Mouse (Mus musculus) embryonic stem cell, embryonic (primary cell): ENCODE measurements around the gene Eif3i.

Experiments used
- CTCF ChIA-PET, 4 experiments: fragments of 300-600 bp in 2 of 4; fragments of 350-600 bp in 2 of 4; sonication (Branson Sonifier 250); formaldehyde crosslinking; loops; one replicate each; lab custom pipeline; 2022; ENCODE audit warnings: inconsistent platforms in 2 of 4; lab: Charles Lee
- POLR2A ChIA-PET, 4 experiments: fragments of 300-600 bp in 2 of 4; fragments of 350-600 bp in 2 of 4; sonication (Branson Sonifier 250); formaldehyde crosslinking; loops; one replicate each; lab custom pipeline; 2022; ENCODE audit warnings: antibody characterized with exemption in 4 of 4, inconsistent platforms in 1 of 4; lab: Charles Lee

Gene Eif3i

GRCm38 (mm10) chr4:129623681-129624091, 23.2 kb upstream of the Eif3i start, which contains the start of gene Ccdc28b:
Gene Ccdc28b (minus strand): TSS chr4:129623947.
- CTCF ChIA-PET, result interaction anchor here in 3 of 4 experiments (0.6 to 4.3 kb wide), 8 partner anchors 10 to 162 kb away, joined by 3 to 17 read pairs (median 4); partner anchors contain the start of gene Bsdc1 (in 1 of the 3)
- POLR2A ChIA-PET, result interaction anchor here (0.6 to 17.7 kb wide), 26 partner anchors 9 to 479 kb away, joined by 3 to 255 read pairs (median 4); partner anchors contain the start of genes Txlna (in 3 of the 4), Dcdc2b (in 2 of the 4), Kpna6 (in 1 of the 4) and Pef1 (in 1 of the 4)

DNA sequence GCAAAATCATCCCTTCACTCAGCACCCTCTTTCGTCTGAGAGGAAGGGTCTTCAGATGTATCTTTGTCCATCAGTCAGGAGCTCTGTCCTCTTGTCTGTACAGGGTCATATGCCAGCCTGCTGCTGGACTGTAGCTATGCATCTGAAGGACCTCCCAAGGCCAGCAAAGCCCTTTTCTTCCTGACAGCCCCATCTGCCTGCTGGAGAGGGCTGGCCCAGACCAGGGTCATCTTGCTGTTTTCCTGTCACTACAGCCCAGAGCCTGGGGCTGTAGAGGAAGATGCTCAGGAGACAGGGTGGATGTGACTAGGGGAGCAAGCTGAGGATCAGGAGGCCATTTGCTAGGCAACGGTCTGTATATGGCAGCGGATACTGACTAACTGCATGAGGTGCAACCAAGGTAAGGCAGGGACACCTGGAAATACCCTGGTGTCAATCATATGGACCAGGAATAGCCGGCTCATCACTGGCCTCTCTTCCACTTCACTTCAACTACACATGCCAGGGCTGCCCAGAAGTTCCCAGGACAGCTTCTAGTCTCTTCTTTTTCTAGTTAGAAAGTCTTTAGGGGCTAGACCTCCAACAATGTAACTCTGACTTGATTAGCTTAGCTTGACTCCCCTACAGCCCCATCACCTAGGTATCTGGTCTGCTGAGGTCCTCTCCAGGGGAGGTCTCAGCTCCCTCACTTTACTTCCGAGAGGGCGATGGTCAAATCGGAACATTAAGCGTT, 22.5 kb upstream of the Eif3i start:
- ChIA-PET CTCF (interaction anchor here in 3 of 4 experiments (0.6 to 4.3 kb wide), 7 partner anchors 11 to 83 kb away, joined by 3 to 17 read pairs (median 7); no protein-coding TSS in a partner anchor), POLR2A (interaction anchor here (0.5 to 17.7 kb wide), 19 partner anchors 9 to 278 kb away, joined by 3 to 255 read pairs (median 5); partner anchors contain the start of genes Dcdc2b (in 2 of the 4), Txlna (in 2 of the 4), Kpna6 (in 1 of the 4) and Tmem39b (in 1 of the 4))

GRCm38 (mm10) chr4:129622120-129622802, 21.8 kb upstream of the Eif3i start:
- ChIA-PET CTCF (interaction anchor here in 2 of 4 experiments (1.2 to 1.7 kb wide), 2 partner anchors 12 to 82 kb away, joined by 3 read pairs; no protein-coding TSS in a partner anchor), POLR2A (interaction anchor here in 2 of 4 experiments (0.5 to 17.7 kb wide), 8 partner anchors 9 to 277 kb away, joined by 3 to 255 read pairs (median 20); partner anchors contain the start of genes Txlna (in 2 of the 2), Dcdc2b (in 1 of the 2) and Kpna6 (in 1 of the 2))

GRCm38 (mm10) chr4:129621283-129621841, 20.9 kb upstream of the Eif3i start:
- CTCF ChIA-PET, result interaction anchor here in 1 of 4 experiments (1.8 kb wide), 1 partner anchor 13 kb away, joined by 6 read pairs; no protein-coding TSS in a partner anchor
- POLR2A ChIA-PET, result interaction anchor here in 1 of 4 experiments (17.7 kb wide), 1 partner anchor 18 kb away, joined by 255 read pairs; the partner anchor contains the start of gene Txlna

DNA sequence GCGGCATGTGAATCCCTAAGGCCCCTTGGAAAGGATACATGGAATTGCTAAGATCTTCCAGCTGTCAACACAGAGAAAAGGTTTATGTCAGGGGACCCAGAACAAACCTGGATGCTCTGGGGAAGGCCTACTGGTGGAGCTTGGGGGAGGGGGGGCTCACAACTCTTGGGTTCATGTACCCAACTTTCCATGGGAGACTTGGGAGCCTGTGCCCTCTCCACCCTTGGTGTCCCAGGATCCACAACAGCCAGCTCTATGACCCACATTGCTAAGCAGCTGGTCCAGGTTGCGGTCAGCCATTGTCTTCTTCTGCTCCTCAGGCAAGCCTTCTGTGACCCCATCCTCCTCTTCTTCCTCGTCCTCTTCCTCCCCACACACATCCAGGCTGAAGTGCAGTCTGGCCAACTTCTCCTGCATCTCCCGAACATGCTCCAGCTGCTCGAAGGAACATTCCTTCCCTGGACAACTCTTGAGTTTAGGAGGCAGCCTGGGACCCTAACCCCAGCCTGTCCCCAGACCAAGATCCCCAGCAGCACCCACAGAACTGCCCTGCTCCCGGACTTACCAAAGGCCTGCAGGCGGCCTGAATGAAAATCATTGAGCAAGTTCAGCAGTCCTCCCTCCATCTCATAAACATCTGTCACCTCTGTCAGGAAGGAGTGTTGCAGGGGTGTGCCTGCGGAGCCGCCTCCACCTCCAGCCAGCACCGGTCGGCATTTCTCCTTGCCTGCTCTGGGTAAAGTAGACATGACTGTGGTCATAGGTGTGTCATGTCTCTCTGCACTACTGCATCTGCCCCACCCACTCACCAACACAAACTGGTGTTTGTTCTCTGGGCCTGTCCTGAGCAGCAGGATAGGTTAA, 20.2 kb upstream of the Eif3i start:
- ChIA-PET CTCF (interaction anchor here in 1 of 4 experiments (1.8 kb wide), 1 partner anchor 12 kb away, joined by 6 read pairs; no protein-coding TSS in a partner anchor), POLR2A (interaction anchor here in 3 of 4 experiments (0.6 to 17.7 kb wide), 9 partner anchors 10 to 107 kb away, joined by 3 to 255 read pairs (median 3); partner anchors contain the start of genes Txlna (in 2 of the 3), Eif3i (in 1 of the 3), Marcksl1 (in 1 of the 3) and Tmem234 (in 1 of the 3))

- POLR2A ChIA-PET, result interaction anchor here (0.5 to 17.7 kb wide), 14 partner anchors 9 to 155 kb away, joined by 3 to 255 read pairs (median 4); partner anchors contain the start of genes Txlna (in 3 of the 4) and Marcksl1 (in 1 of the 4)
- CTCF ChIA-PET, result interaction anchor here (0.5 to 3.1 kb wide), 7 partner anchors 9 to 133 kb away, joined by 3 to 21 read pairs (median 4); no protein-coding TSS in a partner anchor
Observed at GRCm38 (mm10) chr4:129618786-129619691, 18.6 kb upstream of the Eif3i start, which contains the start of gene Iqcc. Gene Iqcc (minus strand): TSS chr4:129619099.

- POLR2A ChIA-PET, result interaction anchor here in 3 of 4 experiments (1.0 to 17.7 kb wide), 10 partner anchors 8 to 23 kb away, joined by 3 to 255 read pairs (median 10); partner anchors contain the start of gene Txlna (in 3 of the 3)
- CTCF ChIA-PET, result interaction anchor here in 2 of 4 experiments (1.0 to 3.1 kb wide), 4 partner anchors 8 to 41 kb away, joined by 3 to 21 read pairs (median 6); no protein-coding TSS in a partner anchor
Observed at GRCm38 (mm10) chr4:129618031-129618430, 17.6 kb upstream of the Eif3i start.

DNA sequence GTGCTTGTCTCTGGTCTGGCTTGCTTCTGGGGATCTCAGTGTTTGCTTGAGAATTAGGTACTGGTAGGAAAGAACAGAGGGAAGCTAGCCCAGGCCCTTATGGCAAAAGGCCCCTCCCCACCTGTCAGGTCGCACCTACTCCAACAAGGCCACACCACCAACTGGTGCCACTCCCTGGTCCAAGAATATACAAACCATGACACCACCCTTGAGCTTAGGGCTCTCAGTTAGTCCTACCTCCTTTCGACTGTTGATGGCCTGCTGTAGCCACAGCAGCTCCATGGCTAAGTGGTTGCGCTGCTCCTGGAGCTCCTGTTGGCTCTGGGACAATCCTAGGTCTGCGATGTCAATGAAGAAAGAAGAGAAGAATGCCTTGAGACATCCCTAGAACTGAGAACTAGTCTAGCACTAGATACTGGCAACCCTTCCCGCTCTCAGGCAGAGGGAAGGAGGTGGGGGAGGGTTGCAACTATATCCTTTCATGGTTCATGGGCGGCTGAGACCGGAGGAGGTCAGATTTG, 16.7 kb upstream of the Eif3i start:
- POLR2A ChIA-PET, result interaction anchor here in 2 of 4 experiments (1.3 to 17.7 kb wide), 7 partner anchors 8 to 46 kb away, joined by 3 to 255 read pairs (median 11); partner anchors contain the start of gene Txlna (in 2 of the 2)

DNA sequence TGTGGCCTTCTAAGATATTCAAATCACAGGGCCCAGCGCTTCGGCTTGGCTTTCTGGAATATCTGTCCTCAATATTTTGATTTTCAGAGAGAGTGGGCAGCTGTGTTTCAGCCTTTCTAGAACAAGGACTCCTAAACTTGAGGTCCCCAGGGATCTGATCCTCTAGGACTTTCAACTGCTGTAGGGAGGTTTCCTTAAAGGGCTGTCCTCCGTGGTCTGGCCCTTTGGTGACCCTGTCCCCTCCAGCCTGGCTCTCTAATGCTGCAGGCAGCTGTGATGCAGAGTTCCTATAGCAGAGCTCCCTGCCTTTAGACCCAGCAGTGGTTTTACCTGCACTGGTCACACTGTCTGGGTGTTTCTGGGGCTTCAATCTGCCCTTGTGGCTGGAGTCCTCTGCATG, 16.2 kb upstream of the Eif3i start:
- ChIA-PET CTCF (interaction anchor here in 2 of 4 experiments (1.4 to 3.1 kb wide), 2 partner anchors 8 kb away, joined by 7 to 21 read pairs; no protein-coding TSS in a partner anchor), POLR2A (interaction anchor here in 2 of 4 experiments (1.3 to 17.7 kb wide), 5 partner anchors 7 to 46 kb away, joined by 3 to 255 read pairs (median 11); partner anchors contain the start of gene Txlna (in 2 of the 2))

More for the DNA sequence above, 16.7 kb upstream of the Eif3i start:
- CTCF ChIA-PET, result interaction anchor here in 2 of 4 experiments (1.4 to 3.1 kb wide), 2 partner anchors 8 to 9 kb away, joined by 7 to 21 read pairs; no protein-coding TSS in a partner anchor

GRCm38 (mm10) chr4:129615801-129616290, 15.4 kb upstream of the Eif3i start:
- POLR2A ChIA-PET, result interaction anchor here in 2 of 4 experiments (1.0 to 2.9 kb wide), 2 partner anchors 13 to 25 kb away, joined by 3 to 11 read pairs; partner anchors contain the start of gene Txlna (in 1 of the 2)
- CTCF ChIA-PET, result no interaction called here

DNA sequence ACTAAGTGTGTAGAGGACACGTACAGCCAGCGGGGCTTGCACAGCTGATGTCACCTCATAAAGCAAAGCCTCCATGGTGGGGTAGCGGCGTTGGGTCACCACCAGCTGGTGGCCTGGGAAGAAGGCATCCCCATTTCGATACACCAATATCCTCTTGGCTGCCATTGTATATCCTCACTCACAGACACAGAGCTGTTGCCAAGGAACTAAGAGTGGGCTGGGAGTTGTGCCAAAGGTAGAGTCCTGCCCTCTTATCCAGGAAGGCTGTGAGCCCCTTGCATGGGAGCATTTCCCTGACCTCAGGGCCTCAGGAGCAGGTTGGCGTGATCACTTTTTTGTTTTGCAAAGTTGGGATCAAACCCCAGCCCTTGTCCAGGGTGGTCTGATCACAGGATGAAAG, 13.6 kb upstream of the Eif3i start, which contains the start of gene Dcdc2b:
Dcdc2b (minus strand) TSS at position 165 of the 400 bp plus-strand sequence.
- ChIA-PET POLR2A (interaction anchor here in 3 of 4 experiments (0.9 to 2.3 kb wide), 11 partner anchors 9 to 153 kb away, joined by 3 to 11 read pairs (median 3); partner anchors contain the start of genes Txlna (in 3 of the 3), Ccdc28b (in 2 of the 3), Bsdc1 (in 1 of the 3) and Eif3i (in 1 of the 3)), CTCF (interaction anchor here in 1 of 4 experiments (0.7 to 1.4 kb wide), 3 partner anchors 37 to 345 kb away, joined by 3 to 6 read pairs (median 3); partner anchors contain the start of gene Kpna6)

DNA sequence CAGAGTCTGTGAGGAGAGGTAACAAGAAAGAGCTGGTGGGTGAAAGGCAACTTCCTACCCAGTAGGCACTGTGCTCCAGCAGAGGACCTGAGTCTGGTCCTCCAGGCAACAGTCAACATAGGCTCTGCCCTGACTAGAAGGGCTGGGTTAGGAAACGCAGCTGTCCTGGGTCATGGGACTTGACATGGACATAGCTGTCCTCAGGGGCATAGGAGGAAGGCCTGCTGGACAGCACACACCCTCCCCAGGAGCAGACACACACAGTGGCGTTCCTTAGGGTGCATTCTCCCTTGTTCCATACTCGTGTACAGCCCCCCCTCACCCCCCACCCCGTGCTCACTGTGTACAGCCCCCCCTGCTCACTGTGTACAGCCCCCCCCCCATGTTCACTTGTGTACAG, 10.0 kb upstream of the Eif3i start:
- POLR2A ChIA-PET, result interaction anchor here (0.6 to 4.6 kb wide), 17 partner anchors 8 to 158 kb away, joined by 3 to 61 read pairs (median 5); partner anchors contain the start of genes Ccdc28b (in 3 of the 4), Eif3i (in 2 of the 4), Tmem234 (in 2 of the 4) and Iqcc (in 1 of the 4)

DNA sequence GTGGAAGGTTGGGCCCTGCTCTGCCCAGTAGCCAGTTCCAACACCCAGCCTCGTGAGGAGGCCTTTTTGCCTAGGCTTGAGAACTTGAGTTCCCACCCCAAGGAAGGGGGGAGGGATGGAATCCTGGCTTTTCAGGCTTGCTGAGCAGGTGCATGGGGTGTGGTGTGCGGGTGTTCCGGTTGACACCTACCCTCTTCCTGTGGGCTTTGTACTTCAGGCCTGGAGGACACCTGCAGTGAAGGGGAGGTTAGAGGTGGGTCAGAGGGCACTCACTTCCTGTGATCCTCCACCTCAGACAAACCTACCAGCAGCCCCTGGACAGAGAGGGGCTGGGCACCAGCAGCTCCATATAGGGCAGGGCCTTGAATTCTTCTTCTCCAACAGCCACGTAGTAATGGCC, 9.6 kb upstream of the Eif3i start:
- ChIA-PET POLR2A (interaction anchor here (0.6 to 4.6 kb wide), 24 partner anchors 9 to 258 kb away, joined by 3 to 61 read pairs (median 4); partner anchors contain the start of genes Ccdc28b (in 3 of the 4), Marcksl1 (in 2 of the 4), Txlna (in 2 of the 4) and Eif3i (in 1 of the 4)), CTCF (interaction anchor here (0.6 to 3.8 kb wide), 9 partner anchors 9 to 633 kb away, joined by 3 to 33 read pairs (median 6); partner anchors contain the start of gene Iqcc (in 1 of the 4))

More for the DNA sequence above, 10.0 kb upstream of the Eif3i start:
- CTCF ChIA-PET, result interaction anchor here (0.6 to 3.8 kb wide), 7 partner anchors 33 to 634 kb away, joined by 3 to 33 read pairs (median 3); partner anchors contain the start of gene Fam167b (in 1 of the 4)
